Mouse (Mus musculus): ENCODE results near the gene Tmem145. TPM values are rescaled to one million over a fixed set of nuclear protein-coding genes. Genes with fewer than 3 reads are reported as not detected.

The Tmem145 gene
- total RNA-seq, 1 experiment from 2014 or later, result not detected

- no peak for ATAC-seq (replicated peaks in 1 of 2; ENCODE audit: insufficient read depth in 1 of 2, low FRiP score in 2 of 2, low TSS enrichment in 1 of 2, low read depth in 1 of 2, poor library complexity in 2 of 2, severe bottlenecking in 2 of 2)
Observed at GRCm38 (mm10) chr7:25285511-25286238, 20.2 kb upstream of the Tmem145 start.

GRCm38 (mm10) chr7:25286989-25287388 is 18.9 kb upstream of the Tmem145 start:
- ATAC-seq (replicated peaks in 1 of 2; ENCODE audit: insufficient read depth in 1 of 2, low FRiP score in 2 of 2, low TSS enrichment in 1 of 2, low read depth in 1 of 2, poor library complexity in 2 of 2, severe bottlenecking in 2 of 2), result no peak

GRCm38 (mm10) chr7:25288011-25288410 is 17.9 kb upstream of the Tmem145 start:
- ATAC-seq (replicated peaks in 1 of 2; ENCODE audit: insufficient read depth in 1 of 2, low FRiP score in 2 of 2, low TSS enrichment in 1 of 2, low read depth in 1 of 2, poor library complexity in 2 of 2, severe bottlenecking in 2 of 2), result no peak

DNA sequence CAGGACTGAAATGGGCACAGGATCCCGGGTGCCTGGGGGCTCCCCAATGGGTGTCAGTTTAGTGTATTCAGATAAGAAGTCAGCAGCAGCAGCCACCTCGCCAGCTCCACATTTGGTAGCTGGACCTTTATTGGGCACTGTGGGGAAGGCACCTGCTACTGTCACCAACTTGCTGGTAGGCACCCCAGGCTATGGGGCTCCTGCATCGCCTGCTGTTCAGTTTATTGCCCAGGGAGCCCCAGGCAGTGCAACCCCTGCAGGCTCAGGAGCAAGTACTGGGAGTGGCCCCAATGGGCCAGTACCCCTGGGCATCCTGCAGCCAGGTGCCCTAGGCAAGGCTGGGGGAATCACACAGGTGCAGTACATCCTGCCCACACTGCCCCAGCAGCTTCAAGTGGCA is 17.2 kb upstream of the Tmem145 start:
- ATAC-seq (replicated peaks in 1 of 2; ENCODE audit: insufficient read depth in 1 of 2, low FRiP score in 2 of 2, low TSS enrichment in 1 of 2, low read depth in 1 of 2, poor library complexity in 2 of 2, severe bottlenecking in 2 of 2), result no peak

GRCm38 (mm10) chr7:25289925-25290324 is 16.0 kb upstream of the Tmem145 start:
- no peak for ATAC-seq (replicated peaks in 1 of 2; ENCODE audit: insufficient read depth in 1 of 2, low FRiP score in 2 of 2, low TSS enrichment in 1 of 2, low read depth in 1 of 2, poor library complexity in 2 of 2, severe bottlenecking in 2 of 2)

DNA sequence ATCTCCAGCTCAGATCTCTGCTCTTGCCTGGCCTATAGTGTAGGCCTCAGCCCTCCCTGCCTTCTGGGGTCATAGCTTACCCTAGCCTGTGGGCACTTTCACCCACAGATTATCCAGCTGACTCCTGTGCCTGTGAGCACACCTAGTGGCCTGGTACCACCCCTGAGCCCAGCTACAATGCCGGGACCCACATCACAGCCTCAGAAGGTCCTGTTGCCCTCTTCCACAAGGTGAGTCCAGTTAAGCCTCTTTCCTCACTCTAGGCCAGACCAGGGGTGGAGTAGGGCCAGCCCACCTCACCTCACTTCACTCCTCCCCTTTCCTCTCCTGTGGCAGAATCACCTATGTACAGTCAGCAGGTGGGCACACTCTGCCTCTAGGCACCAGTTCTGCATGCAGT is 15.4 kb upstream of the Tmem145 start:
- no peak for ATAC-seq (replicated peaks in 1 of 2; ENCODE audit: insufficient read depth in 1 of 2, low FRiP score in 2 of 2, low TSS enrichment in 1 of 2, low read depth in 1 of 2, poor library complexity in 2 of 2, severe bottlenecking in 2 of 2)

- no peak for ATAC-seq (replicated peaks in 1 of 2; ENCODE audit: insufficient read depth in 1 of 2, low FRiP score in 2 of 2, low TSS enrichment in 1 of 2, low read depth in 1 of 2, poor library complexity in 2 of 2, severe bottlenecking in 2 of 2)
Observed at GRCm38 (mm10) chr7:25290911-25291310, 15.0 kb upstream of the Tmem145 start.

GRCm38 (mm10) chr7:25292107-25292506 is 13.8 kb upstream of the Tmem145 start:
- no peak for ATAC-seq (replicated peaks in 1 of 2; ENCODE audit: insufficient read depth in 1 of 2, low FRiP score in 2 of 2, low TSS enrichment in 1 of 2, low read depth in 1 of 2, poor library complexity in 2 of 2, severe bottlenecking in 2 of 2)

DNA sequence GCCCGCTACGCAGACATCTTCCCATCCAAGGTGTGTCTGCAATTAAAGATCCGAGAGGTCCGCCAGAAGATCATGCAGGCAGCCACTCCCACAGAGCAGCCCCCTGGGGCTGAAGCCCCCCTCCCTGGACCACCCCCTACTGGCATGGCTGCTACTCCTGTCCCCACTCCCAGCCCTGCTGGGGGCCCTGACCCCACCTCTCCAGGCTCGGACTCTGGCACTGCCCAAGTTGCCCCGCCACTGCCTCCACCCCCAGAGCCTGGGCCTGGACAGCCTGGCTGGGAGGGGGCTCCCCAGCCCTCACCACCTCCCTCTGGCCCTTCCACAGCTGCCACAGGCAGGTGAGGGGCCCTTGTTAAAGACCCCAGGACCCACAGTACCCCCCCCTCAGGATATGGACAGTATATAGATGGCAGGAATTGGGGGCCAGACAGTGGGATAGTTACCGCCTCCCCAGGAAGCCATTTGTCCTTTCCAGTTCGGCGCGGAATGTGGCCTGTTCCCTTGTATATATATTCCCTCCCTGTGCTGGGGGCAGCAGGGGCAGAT is 12.6 kb upstream of the Tmem145 start:
- no peak for ATAC-seq (replicated peaks in 1 of 2; ENCODE audit: insufficient read depth in 1 of 2, low FRiP score in 2 of 2, low TSS enrichment in 1 of 2, low read depth in 1 of 2, poor library complexity in 2 of 2, severe bottlenecking in 2 of 2)

- ATAC-seq (replicated peaks in 1 of 2; ENCODE audit: insufficient read depth in 1 of 2, low FRiP score in 2 of 2, low TSS enrichment in 1 of 2, low read depth in 1 of 2, poor library complexity in 2 of 2, severe bottlenecking in 2 of 2), result no peak
Observed at GRCm38 (mm10) chr7:25294495-25294894, 11.4 kb upstream of the Tmem145 start.

DNA sequence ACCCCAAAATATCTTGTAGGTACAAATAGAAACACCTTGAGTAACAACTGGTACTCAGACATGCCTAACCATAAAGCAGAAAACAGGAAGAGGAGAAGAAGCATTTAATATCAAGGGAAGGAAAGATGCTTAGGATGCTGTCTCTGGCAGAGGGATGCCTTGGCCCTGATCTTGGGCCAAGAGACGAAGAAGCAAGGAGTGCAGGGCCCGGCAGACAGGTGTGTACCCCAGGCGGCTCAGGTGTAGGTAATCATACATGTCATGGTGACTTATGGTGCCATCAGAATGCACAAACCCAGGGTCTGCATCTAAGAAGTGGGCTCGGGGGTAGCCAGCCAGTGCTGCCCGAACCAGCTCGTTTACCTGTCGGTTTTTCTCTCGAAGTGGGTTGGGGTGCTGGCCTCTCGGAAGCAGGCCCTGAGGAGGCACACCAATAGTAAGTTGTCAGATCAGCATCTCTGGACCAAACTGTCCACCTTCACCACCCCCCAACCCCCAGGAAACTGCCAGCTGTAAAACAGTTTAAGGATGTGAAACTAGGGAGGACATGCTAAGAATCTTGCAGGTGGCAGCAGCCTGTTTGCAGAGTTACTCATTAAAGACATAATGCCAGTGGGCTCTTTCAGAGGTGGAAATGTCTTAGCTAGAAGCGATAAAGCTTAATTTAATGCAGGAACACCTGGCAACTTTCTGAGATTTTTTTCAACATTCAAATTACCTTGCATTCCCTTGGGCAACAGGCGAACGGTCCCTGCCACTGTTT is 10.8 kb upstream of the Tmem145 start:
- no peak for ATAC-seq (replicated peaks in 1 of 2; ENCODE audit: insufficient read depth in 1 of 2, low FRiP score in 2 of 2, low TSS enrichment in 1 of 2, low read depth in 1 of 2, poor library complexity in 2 of 2, severe bottlenecking in 2 of 2)

DNA sequence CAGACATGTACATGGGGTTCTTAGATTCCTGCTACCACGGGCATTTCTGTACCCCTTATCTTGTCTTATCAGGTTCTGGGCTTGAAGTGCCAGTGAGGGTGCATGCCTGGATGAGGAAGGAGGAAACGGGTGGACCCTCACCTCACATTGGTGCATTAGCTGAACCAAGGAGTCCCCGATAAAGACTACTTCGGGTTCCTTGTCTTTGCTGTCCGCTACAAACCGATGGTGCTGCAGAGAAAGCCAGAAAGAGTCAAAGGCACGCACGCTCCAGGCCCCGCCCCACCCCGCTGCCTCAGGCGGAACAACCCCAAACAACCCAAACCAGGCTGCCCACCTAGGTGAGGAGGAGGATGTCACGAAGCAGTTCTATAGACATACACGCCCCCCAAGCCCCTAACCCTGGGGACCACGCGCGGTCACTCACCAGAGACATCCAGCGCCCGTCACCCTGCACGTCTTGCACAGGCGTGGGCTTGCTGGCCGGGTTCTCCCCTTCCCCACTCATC is 8.9 kb upstream of the Tmem145 start:
- ATAC-seq (replicated peaks in 1 of 2; ENCODE audit: insufficient read depth in 1 of 2, low FRiP score in 2 of 2, low TSS enrichment in 1 of 2, low read depth in 1 of 2, poor library complexity in 2 of 2, severe bottlenecking in 2 of 2), result peak; percentile 38 to 42; a peak in 3 of 4 replicates

DNA sequence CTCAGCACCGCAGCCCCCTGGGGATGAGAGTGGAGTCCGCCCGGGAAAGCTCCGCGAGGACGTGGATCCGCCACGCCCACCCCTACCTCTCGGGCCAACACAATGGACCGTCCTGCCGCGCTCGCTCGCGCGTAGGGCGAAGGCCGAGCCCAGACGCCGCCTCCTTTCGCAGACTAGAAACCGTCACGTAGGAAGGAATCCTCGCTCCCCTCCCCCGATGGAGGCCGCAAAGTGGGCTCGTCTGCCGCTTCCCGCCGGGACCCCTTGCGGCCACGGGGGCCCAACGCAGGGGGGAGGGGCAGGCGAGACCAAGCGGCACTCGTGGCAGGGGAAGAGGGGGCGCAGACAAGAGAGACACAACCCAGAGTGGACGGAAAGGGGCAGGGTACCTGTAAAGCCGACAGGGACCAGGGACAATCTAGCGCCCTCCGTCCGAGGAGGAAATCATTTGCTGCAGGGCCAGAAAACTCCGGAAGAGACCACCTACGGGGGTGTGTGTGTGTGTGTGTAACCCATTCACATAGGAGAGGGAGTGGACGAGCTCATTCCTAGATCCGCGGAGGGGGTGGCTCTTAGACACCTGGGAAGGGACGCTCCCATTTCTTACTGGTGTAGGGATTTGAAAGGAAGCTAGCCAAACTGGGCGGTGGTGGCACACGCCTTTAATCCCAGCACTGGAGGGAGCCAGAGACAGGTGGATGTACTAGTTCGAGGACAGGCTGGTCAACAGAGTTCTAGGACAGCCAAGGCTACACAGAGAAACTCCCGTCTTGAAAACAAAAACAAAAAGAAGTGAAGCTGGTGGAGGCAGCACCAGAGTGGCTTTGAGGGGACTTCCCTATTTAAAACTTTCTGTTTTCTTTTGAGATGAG is 8.2 kb upstream of the Tmem145 start, which contains the start of gene Pafah1b3:
TSS of gene Pafah1b3 (minus strand) at position 533 of the 872 bp plus-strand sequence.
- peak; percentile 50 to 70 for ATAC-seq (replicated peaks in 1 of 2; ENCODE audit: insufficient read depth in 1 of 2, low FRiP score in 2 of 2, low TSS enrichment in 1 of 2, low read depth in 1 of 2, poor library complexity in 2 of 2, severe bottlenecking in 2 of 2)

DNA sequence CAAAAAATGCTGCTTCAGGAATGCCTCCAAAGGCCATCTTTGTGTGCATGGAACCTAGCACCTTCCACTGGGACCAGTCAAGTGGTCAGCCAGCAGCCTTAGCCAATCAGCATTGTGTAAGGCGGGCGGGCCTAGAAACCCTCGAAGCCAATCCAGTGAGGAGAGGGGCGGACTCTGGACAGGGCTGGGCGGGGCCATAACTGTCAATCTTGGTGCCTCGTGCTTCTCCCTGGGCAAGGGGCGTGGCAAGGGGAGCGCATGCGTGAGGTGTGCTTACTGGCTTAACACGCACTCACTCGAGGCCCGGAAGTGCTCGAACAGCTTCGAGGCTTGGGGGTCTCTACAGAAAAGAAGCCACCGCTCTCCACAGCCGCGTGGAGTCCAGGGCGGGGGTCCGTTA is 4.8 kb upstream of the Tmem145 start, which contains the start of gene Prr19:
TSS of gene Prr19 (plus strand) at position 349 of the 400 bp plus-strand sequence.
- ATAC-seq (replicated peaks in 1 of 2; ENCODE audit: insufficient read depth in 1 of 2, low FRiP score in 2 of 2, low TSS enrichment in 1 of 2, low read depth in 1 of 2, poor library complexity in 2 of 2, severe bottlenecking in 2 of 2), result no peak

DNA sequence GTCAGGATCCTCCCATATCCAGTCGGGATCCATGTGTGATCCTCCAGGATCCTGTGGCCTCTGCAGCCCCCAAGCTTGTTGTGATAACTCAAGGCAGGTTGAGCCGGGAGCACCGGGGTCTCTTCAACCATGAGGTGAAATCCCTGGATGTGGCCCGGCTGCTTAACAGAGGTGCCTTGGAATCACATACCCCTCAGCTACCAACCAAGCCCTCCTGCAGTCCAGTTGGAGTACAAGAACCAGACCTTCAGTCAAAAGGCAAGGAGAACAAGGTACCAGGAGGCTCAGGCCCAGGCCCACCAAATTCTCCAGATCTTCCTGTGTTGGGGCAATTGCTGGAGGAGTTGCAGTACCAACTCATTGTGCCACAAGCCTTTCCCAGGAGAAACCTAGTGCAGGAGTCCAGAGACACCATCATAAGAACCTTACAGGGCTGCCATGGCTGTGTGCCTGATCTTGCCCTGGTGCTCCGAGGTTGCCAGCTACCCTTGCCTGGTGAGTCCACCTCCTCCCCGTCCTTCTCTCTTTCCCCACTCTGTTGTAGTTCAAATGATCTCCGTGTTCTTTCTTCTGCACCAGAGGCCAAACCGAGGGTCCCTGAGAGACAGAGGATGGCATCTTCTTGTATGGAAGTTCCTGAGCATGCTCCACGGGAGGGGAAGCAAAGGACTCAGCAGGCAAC is 2.8 kb upstream of the Tmem145 start:
- no peak for ATAC-seq (replicated peaks in 1 of 2; ENCODE audit: insufficient read depth in 1 of 2, low FRiP score in 2 of 2, low TSS enrichment in 1 of 2, low read depth in 1 of 2, poor library complexity in 2 of 2, severe bottlenecking in 2 of 2)

DNA sequence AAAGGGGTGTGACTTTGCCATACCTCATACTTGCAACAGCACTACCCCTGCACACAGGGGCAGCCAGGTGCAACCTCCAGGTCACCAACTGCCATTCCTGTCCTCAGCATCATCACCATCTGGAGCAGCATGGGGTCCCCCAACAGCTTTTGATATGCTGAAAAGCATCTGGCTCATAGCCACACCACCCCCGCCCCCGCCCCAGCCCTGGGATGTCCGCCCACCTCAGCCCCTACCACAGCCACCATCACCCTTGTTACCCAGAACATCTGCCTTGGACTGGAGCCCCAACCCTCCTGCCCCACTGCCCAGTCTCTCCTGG is 2.3 kb upstream of the Tmem145 start:
- ATAC-seq (replicated peaks in 1 of 2; ENCODE audit: insufficient read depth in 1 of 2, low FRiP score in 2 of 2, low TSS enrichment in 1 of 2, low read depth in 1 of 2, poor library complexity in 2 of 2, severe bottlenecking in 2 of 2), result no peak

DNA sequence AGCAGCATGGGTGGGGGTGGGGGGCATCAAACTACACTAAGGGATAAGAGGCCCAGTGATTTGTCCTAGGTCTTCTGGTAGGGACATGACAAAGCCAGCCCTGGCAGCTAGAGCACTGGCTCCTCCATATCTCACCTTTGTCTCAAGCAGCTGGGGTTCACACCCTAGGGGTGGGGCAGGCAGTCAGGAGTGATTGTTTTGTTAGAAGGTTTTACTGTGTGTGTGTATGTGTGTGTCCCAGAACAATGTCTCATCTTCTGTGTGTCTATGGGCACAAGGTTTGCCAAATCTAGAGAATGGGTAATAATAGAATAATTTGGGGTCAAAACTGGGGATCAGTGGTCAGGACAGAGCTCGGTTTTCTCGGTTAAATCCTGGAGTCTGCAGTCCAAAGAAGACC is 425 bp upstream of the Tmem145 start:
- no peak for ATAC-seq (replicated peaks in 1 of 2; ENCODE audit: insufficient read depth in 1 of 2, low FRiP score in 2 of 2, low TSS enrichment in 1 of 2, low read depth in 1 of 2, poor library complexity in 2 of 2, severe bottlenecking in 2 of 2)

Data from hematopoietic stem cell, adult 5-6 weeks (primary cell).